Mouse (Mus musculus) liver, embryonic 14.5 days (tissue): Measurements from ENCODE around the gene Pigu. TPM values are rescaled to one million over a fixed set of nuclear protein-coding genes. Genes with fewer than 3 reads are reported as not detected.

Experiments
- ATAC-seq: fragments of 200-750 bp; cut with Nextera tagmentation; 2 replicates; pipeline ENCODE4 v1.8.0; 2017; ENCODE audit warnings: moderate number of reproducible peaks, mild to moderate bottlenecking, moderate library complexity; ENCODE audit not compliant: insufficient read depth
- DNase-seq, 3 experiments: peaks; one replicate each; pipeline ENCODE4 v3.0.0-alpha.2; 2012 to 2013; ENCODE audit warnings: low read depth in 3 of 3, low spot score in 3 of 3
- H3K27ac ChIP-seq: fragments of 300-500 bp; sonication (generic); 2 replicates; pipeline ENCODE4 v1.5.1; 2014; ENCODE audit warnings: moderate library complexity, mild to moderate bottlenecking, control low read depth, inconsistent platforms
- H3K27me3 ChIP-seq: fragments of 300-500 bp; sonication (generic); 2 replicates; pipeline ENCODE4 v1.6.1; 2014; ENCODE audit warnings: mild to moderate bottlenecking, low read length, moderate library complexity; ENCODE audit not compliant: control insufficient read depth, insufficient read depth
- H3K36me3 ChIP-seq: fragments of 300-500 bp; sonication (generic); replicated peaks from 2 replicates; pipeline ENCODE4 v1.6.1; 2014; ENCODE audit warnings: low read depth; ENCODE audit not compliant: control insufficient read depth, insufficient read depth
- H3K4me1 ChIP-seq, 2 experiments: fragments of 200-500 bp in 1 of 2; fragments of 300-500 bp in 1 of 2; sonication (generic) in 1 of 2; replicated peaks; 2 replicates each; pipeline ENCODE4 v1.6.1; 2012 to 2014; ENCODE audit warnings: antibody characterized with exemption in 1 of 2, inconsistent platforms in 1 of 2, low read length in 1 of 2; ENCODE audit not compliant: control insufficient read depth in 2 of 2, insufficient read depth in 2 of 2
- H3K4me2 ChIP-seq: fragments of 300-500 bp; sonication (generic); 2 replicates; pipeline ENCODE4 v1.6.1; 2014; ENCODE audit warnings: low read depth, mild to moderate bottlenecking, control low read depth, moderate library complexity
- H3K4me3 ChIP-seq, 2 experiments: fragments of 200-500 bp in 1 of 2; fragments of 300-500 bp in 1 of 2; sonication (generic) in 1 of 2; 2 replicates each; pipeline ENCODE4 v1.5.1; 2012 to 2014; ENCODE audit warnings: low read depth in 2 of 2, low read length in 2 of 2, mild to moderate bottlenecking in 2 of 2, control low read depth in 1 of 2, inconsistent platforms in 1 of 2, moderate library complexity in 1 of 2; ENCODE audit not compliant: insufficient read depth in 1 of 2
- H3K9ac ChIP-seq: fragments of 300-500 bp; sonication (generic); replicated peaks from 2 replicates; pipeline ENCODE4 v1.6.1; 2014; ENCODE audit warnings: mild to moderate bottlenecking, control low read depth, moderate library complexity
- H3K9me3 ChIP-seq: fragments of 300-500 bp; sonication (generic); 2 replicates; pipeline ENCODE4 v1.6.1; 2016; ENCODE audit warnings: low read length, mixed read lengths; ENCODE audit not compliant: control insufficient read depth
- CTCF ChIP-seq: IDR thresholded peaks from 2 replicates; pipeline ENCODE4 v1.5.1; 2016; ENCODE audit warnings: antibody characterized with exemption, low read depth, control low read depth
- EP300 ChIP-seq: IDR thresholded peaks from 2 replicates; pipeline ENCODE4 v1.6.1; 2016; ENCODE audit warnings: antibody characterized with exemption, low read depth
- WGBS: fragments of 180-500 bp; shearing (Covaris S2); extraction: QIAGEN DNeasy Blood & Tissue Kit; methylation state at CpG from one replicate; pipeline ENCODE4 v1.1.7; 2014; ENCODE audit not compliant: insufficient replicate concordance; 5-methylcytosine and 5-hydroxymethylcytosine counted together
- polyA plus RNA-seq, 2 experiments: library from polyadenylated mRNA; depleted of rRNA in 1 of 2; stranded (reverse) in 1 of 2; unstranded in 1 of 2; fragments of >200 nt; fragmentation: Nextera tagmentation in 1 of 2; extraction: Ambion mirVana in 1 of 2; gene quantifications; 2 replicates each; pipeline versions ENCODE4 v1.2.1 to v1.2.3; 2012 to 2014

Pigu gene
- polyA plus RNA-seq, 2 experiments = 16.7 to 24.4 TPM

- no peaks in the 10 kb centered on the region for H3K9me3 ChIP-seq
- H3K9ac ChIP-seq = no peak overlapping the region
- TF ChIP-seq CTCF = no peak
- no peak for TF ChIP-seq EP300
- no peak for DNase-seq
- no peaks in the 10 kb centered on the region for H3K27me3 ChIP-seq
- H3K4me3 ChIP-seq = no peak overlapping the region
- H3K27ac ChIP-seq = no peak overlapping the region
- H3K4me1 ChIP-seq = no peaks in the 10 kb centered on the region
- no peak overlapping the region for H3K4me2 ChIP-seq
- H3K36me3 ChIP-seq = no peaks in the 10 kb centered on the region; the same call in 1 of the 2 replicates
- no peak for ATAC-seq
- WGBS = 72% methylated on average over 1 of the region's 1 CpGs
Measured at GRCm38 (mm10) chr2:155346670-155347069, 10.6 kb downstream of the Pigu start.

GRCm38 (mm10) chr2:155340166-155340565 is 17.1 kb downstream of the Pigu start:
- Histone ChIP-seq H3K36me3 (no peaks in the 10 kb centered on the region), H3K4me3 (no peak overlapping the region), H3K9ac (no peak overlapping the region), H3K9me3 (no peaks in the 10 kb centered on the region), H3K27ac (no peak overlapping the region), H3K4me1 (no peaks in the 10 kb centered on the region; a peak in 1 of 4 replicates), H3K27me3 (no peaks in the 10 kb centered on the region), H3K4me2 (no peak overlapping the region)
- DNase-seq (no peak), ATAC-seq (no peak)
- TF ChIP-seq CTCF (no peak), EP300 (no peak)

- Histone ChIP-seq H3K4me3 (no peak overlapping the region), H3K36me3 (no peaks in the 10 kb centered on the region; the same call in 1 of the 2 replicates), H3K9me3 (no peaks in the 10 kb centered on the region), H3K27me3 (no peaks in the 10 kb centered on the region), H3K9ac (no peak overlapping the region), H3K4me2 (no peak overlapping the region), H3K27ac (no peak overlapping the region), H3K4me1 (no peaks in the 10 kb centered on the region; a peak in 1 of 4 replicates)
- WGBS = 79% methylated on average over 3 of the region's 3 CpGs
- TF ChIP-seq EP300 = no peak
- no peak for TF ChIP-seq CTCF
- ATAC-seq (no peak), DNase-seq (no peak)
Measured at GRCm38 (mm10) chr2:155336254-155336653, 21.0 kb downstream of the Pigu start.

GRCm38 (mm10) chr2:155335231-155335630 is 22.0 kb downstream of the Pigu start:
- ATAC-seq (no peak), DNase-seq (no peak)
- Histone ChIP-seq H3K9me3 (no peaks in the 10 kb centered on the region), H3K4me1 (no peaks in the 10 kb centered on the region), H3K36me3 (no peaks in the 10 kb centered on the region; the same call in 1 of the 2 replicates), H3K4me2 (no peak overlapping the region), H3K4me3 (no peak overlapping the region), H3K9ac (no peak overlapping the region), H3K27ac (no peak overlapping the region), H3K27me3 (no peaks in the 10 kb centered on the region)
- 59% methylated on average over 1 of the region's 1 CpGs for WGBS
- TF ChIP-seq CTCF = no peak
- no peak for TF ChIP-seq EP300

GRCm38 (mm10) chr2:155333421-155333820 is 23.8 kb downstream of the Pigu start:
- no peak for ATAC-seq
- no peaks in the 10 kb centered on the region; the same call in 1 of the 2 replicates for H3K36me3 ChIP-seq
- no peaks in the 10 kb centered on the region for H3K4me1 ChIP-seq
- H3K4me2 ChIP-seq = no peak overlapping the region
- H3K27ac ChIP-seq = no peak overlapping the region
- WGBS = 78% methylated on average over 1 of the region's 1 CpGs
- H3K4me3 ChIP-seq = no peak overlapping the region
- H3K9ac ChIP-seq = no peak overlapping the region
- no peak for DNase-seq
- TF ChIP-seq EP300 = no peak
- TF ChIP-seq CTCF = no peak
- no peaks in the 10 kb centered on the region for H3K27me3 ChIP-seq
- H3K9me3 ChIP-seq = no peaks in the 10 kb centered on the region
